In genomic region chr14:121473869-121474268, GRCm38 (mm10) we compare ENCODE assay signal across 26 mouse cellular contexts. TPM values are rescaled to one million over a fixed set of nuclear protein-coding genes. Genes with fewer than 3 reads are reported as not detected.
A peak's percentile ranks its signal among the peaks of the same experiment; 100 is the strongest.
DNase-seq lines count a peak whose midpoint lies in the region; ATAC-seq and TF ChIP-seq lines count a peak whose summit lies in the region.
"Had no signal": no experiment of that assay in that cellular context is flagged by ENCODE, and none has a peak within 500 bp of the region (broad histone marks: within the 10 kb centered on the region; RNA-seq: fewer than 3 reads in every experiment).

No protein-coding gene starts in this region.

- TF ChIP-seq POLR2A in heart, adult 2 months (IDR thresholded peaks at IDR 0.05; ENCODE audit: insufficient read depth, low read depth, low read length), result no peak

- no peak overlapping the region for H3K27ac ChIP-seq in heart, embryonic 14.5 days (replicated peaks in 1 of 2; ENCODE audit: control insufficient read depth in 1 of 2, insufficient read depth in 1 of 2, low read depth in 2 of 2, low read length in 2 of 2)
- no peak overlapping the region for H3K27ac ChIP-seq in heart, adult 2 months
- H3K27ac ChIP-seq: embryonic facial prominence, embryonic 15.5 days; forebrain, embryonic 10.5 days; gastrocnemius, adult 2 months; hindbrain, embryonic 12.5 days; hindbrain, postnatal 0 days had no signal

- H3K4me1 ChIP-seq in heart, embryonic 14.5 days (ENCODE audit: control insufficient read depth in 2 of 2, insufficient read depth in 2 of 2, low read length in 2 of 2), result peaks cover 3 to 6% of the 10 kb centered on the region in 2 experiments; a peak in 2 of 4 replicates
- no peaks in the 10 kb centered on the region for H3K4me1 ChIP-seq in heart, adult 2 months (ENCODE audit: control insufficient read depth, insufficient read depth, low read length)
- H3K4me1 ChIP-seq: embryonic facial prominence, embryonic 15.5 days; forebrain, embryonic 10.5 days; hindbrain, embryonic 12.5 days had no signal

- TF ChIP-seq CTCF in heart, adult 2 months (IDR thresholded peaks at IDR 0.05), result no peak

- intact Hi-C loops in heart, adult 2 months (cut with DNase I), result loop anchor here (5.0 kb wide), 1 partner anchor 103 kb away; no protein-coding TSS in a partner anchor

- no peaks in the 10 kb centered on the region for H3K27me3 ChIP-seq in heart, embryonic 14.5 days (ENCODE audit: control insufficient read depth, insufficient read depth, low read length)
- H3K27me3 ChIP-seq in heart, adult 2 months (ENCODE audit: control insufficient read depth, insufficient read depth, low read length), result no peaks in the 10 kb centered on the region
- H3K27me3 ChIP-seq: embryonic facial prominence, embryonic 15.5 days; hindbrain, embryonic 12.5 days had no signal

- no peaks in the 10 kb centered on the region for H3K36me3 ChIP-seq in heart, embryonic 14.5 days (ENCODE audit: control insufficient read depth, insufficient read depth, low read length)
- H3K36me3 ChIP-seq in heart, adult 2 months (ENCODE audit: control insufficient read depth, insufficient read depth, low read length), result no peaks in the 10 kb centered on the region
- H3K36me3 ChIP-seq: embryonic facial prominence, embryonic 15.5 days; forebrain, embryonic 10.5 days; hindbrain, embryonic 12.5 days had no signal

- H3K4me3 ChIP-seq in heart, embryonic 14.5 days (ENCODE audit: control insufficient read depth in 1 of 2, insufficient read depth in 1 of 2, low read depth in 1 of 2, low read length in 2 of 2), result no peak overlapping the region
- no peak overlapping the region for H3K4me3 ChIP-seq in heart, adult 2 months
- H3K4me3 ChIP-seq: embryonic facial prominence, embryonic 15.5 days; erythroblast, embryonic 14.5 days; forebrain, embryonic 10.5 days; gastrocnemius, adult 2 months; hindbrain, embryonic 12.5 days had no signal

- H3K9ac ChIP-seq in heart, embryonic 14.5 days (ENCODE audit: low read length), result no peak overlapping the region
- no peak overlapping the region for H3K9ac ChIP-seq in heart, adult 2 months (ENCODE audit: low read depth, low read length)
- H3K9ac ChIP-seq: embryonic facial prominence, embryonic 15.5 days; hindbrain, embryonic 12.5 days had no signal

- DNase-seq in adrenal gland, adult (ENCODE audit: inconsistent age in 2 of 2, low spot score in 1 of 2), result peak; percentile 40 to 63
- no peak for DNase-seq in adrenal gland, adult 8-10 months
- no peak for DNase-seq in heart, adult 2 months
- peak; percentile 26 for DNase-seq in kidney, adult 9 months
- DNase-seq in kidney, adult 18-20 months, result no peak
- DNase-seq in yolk sac, embryonic 10.5 days (ENCODE audit: low spot score), result peak; percentile 32
- DNase-seq: B cell, adult 2 months; cerebellum, adult 11 months; cerebellum, adult 8-10 months; cerebellum, postnatal 14 days; embryo, embryonic 11 days; gastrocnemius, adult 2 months; gastrocnemius, postnatal 25 days; heart, postnatal 4 days had no signal

- WGBS in heart, embryonic 14.5 days, result 64% methylated on average over 4 of the region's 4 CpGs
- WGBS in heart, adult 2 months, result 65% methylated on average over 4 of the region's 4 CpGs

- H3K9me3 ChIP-seq in heart, embryonic 14.5 days (ENCODE audit: control insufficient read depth, low read length), result no peaks in the 10 kb centered on the region
- H3K9me3 ChIP-seq: embryonic facial prominence, embryonic 15.5 days; forebrain, embryonic 10.5 days; hindbrain, embryonic 12.5 days had no signal

- no peaks in the 10 kb centered on the region for H3K79me2 ChIP-seq in heart, adult 2 months (replicated peaks; ENCODE audit: control insufficient read depth, insufficient read depth, low read length)

- no peak overlapping the region for H3K4me2 ChIP-seq in heart, embryonic 14.5 days (ENCODE audit: low read length)
- H3K4me2 ChIP-seq: embryonic facial prominence, embryonic 15.5 days; heart, embryonic 11.5 days; hindbrain, embryonic 12.5 days had no signal

- 0 out of 2 replicates have a peak, but pooled peaks have one; percentile 39 for ATAC-seq in heart, embryonic 14.5 days (ENCODE audit: insufficient number of reproducible peaks, insufficient read depth, low FRiP score, low read depth)
- ATAC-seq: CD4-positive, CD25-positive, alpha-beta regulatory T cell, adult 4 months; forebrain, embryonic 14.5 days; hindbrain, postnatal 0 days had no signal

- no peak for TF ChIP-seq EP300 in heart, adult 2 months (IDR thresholded peaks at IDR 0.05; ENCODE audit: insufficient read depth, low read depth, low read length)

RNA-seq across cellular contexts. Expression of gene Slc15a1, which starts 31.2 kb away (rescaled TPM):
- under 1 TPM in 2 of 4 experiments, not detected in 2; 0.14 to 0.20 TPM for total RNA-seq in adrenal gland, adult 8-10 months (2022)
- 0.09 TPM in 1 of 2 replicates, not detected in the other for polyA plus RNA-seq in heart, embryonic 14.5 days (2014; fragmentation: Nextera tagmentation; extraction: Ambion mirVana)
- total RNA-seq in heart, adult 2 months (2021), result not detected
- polyA plus RNA-seq in heart, adult 2 months (2012; rRNA removed), result not detected in 2 replicates
- total RNA-seq: common myeloid progenitor, adult 5-6 weeks; gastrocnemius, adult 2 months; gastrocnemius, postnatal 25 days; hindbrain, postnatal 0 days; MEL had no signal
- polyA plus RNA-seq: embryonic facial prominence, embryonic 11.5 days; forebrain, embryonic 10.5 days; forebrain, embryonic 14.5 days; heart, embryonic 11.5 days had no signal

Comparison
In these comparisons a context has a peak if more than half of its experiments do, and no peak if none do; other contexts are left out.
1. DNase-seq: peak in adrenal gland, adult (2 of 2), kidney, adult 9 months (single experiment) and yolk sac, embryonic 10.5 days (single experiment); none in adrenal gland, adult 8-10 months (single experiment), heart, adult 2 months (0 of 2) and kidney, adult 18-20 months (single experiment).